Mouse (Mus musculus): Measurements from ENCODE around the gene Pitpnm1. TPM values are rescaled to one million over a fixed set of nuclear protein-coding genes. Genes with fewer than 3 reads are reported as not detected.

Pitpnm1 gene
- total RNA-seq, 4 experiments from 2014 or later = 199 to 206 (median 205) TPM

DNA sequence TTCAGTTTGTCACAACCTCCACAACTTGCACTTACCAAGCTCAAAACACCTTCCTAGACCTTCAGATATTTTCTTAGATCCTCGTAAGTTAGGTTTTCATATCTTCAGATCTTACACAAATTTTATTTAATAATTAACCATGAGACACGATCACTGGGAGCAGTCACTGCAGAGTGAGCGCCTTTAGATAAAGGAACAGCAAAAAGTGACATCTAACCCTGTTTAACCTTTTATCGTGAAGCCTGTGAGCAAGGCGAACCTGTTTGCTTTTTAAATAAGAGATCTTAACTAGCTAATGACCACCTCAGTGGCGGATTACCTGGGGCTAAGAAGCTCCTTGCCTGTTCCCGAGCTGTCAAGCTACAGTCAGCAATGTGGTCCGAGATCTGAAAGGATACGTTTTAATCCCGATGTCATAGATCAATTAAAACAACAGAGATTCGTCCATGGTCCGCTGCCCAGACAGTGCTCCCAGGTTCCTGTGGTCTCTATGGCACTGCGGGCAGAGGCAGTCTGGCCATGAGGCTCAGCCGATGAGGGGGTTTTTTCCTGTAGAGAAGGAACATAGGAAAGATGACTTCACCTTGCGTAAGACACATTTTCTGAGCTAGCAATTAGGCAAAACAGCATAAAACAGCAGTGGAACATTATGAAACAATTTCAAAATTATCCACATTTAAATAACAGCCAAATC, 30.9 kb upstream of the Pitpnm1 start:
- no peak for DNase-seq (ENCODE audit: low spot score in 2 of 2)

DNA sequence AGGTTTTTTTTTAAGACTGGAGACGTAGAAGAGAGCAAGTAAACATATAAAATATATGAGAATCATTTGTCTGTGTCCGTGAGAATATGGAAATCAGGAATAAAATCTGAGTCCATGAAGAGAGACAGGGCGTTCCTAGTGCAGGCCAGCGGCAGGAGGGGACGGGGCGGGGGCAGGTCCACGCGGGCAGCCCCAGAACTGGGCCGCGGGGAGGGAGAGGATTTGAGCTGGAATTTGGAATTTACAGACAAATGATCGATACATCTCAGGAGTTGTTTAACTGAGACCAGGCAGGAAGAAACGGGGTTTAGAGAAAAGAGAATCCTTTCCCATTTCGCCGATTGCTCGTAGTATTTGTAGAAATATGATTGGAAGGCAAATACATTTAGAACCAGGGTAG, 29.5 kb upstream of the Pitpnm1 start:
- DNase-seq (ENCODE audit: low spot score in 2 of 2) = no peak

DNA sequence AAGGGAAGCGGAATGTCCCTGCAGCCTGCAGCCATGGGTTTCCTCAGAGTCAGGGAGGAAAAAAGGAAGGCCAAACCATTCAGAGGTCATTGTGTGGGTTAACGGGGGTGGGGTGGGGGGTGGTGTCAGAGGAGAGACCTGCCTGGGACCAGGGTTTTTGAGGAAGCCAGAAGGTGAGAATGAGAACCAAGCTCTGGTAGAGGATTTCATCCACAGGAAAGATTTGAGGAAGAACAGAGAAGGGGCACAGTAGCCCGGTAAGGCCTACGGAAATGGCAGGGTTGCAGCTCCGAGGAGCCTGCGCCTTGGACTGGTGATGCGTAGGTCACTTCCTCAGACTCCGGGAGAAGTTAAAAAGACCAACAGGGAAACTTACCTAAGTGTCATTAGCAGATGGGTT, 29.0 kb upstream of the Pitpnm1 start:
- no peak for DNase-seq (ENCODE audit: low spot score in 2 of 2)

DNA sequence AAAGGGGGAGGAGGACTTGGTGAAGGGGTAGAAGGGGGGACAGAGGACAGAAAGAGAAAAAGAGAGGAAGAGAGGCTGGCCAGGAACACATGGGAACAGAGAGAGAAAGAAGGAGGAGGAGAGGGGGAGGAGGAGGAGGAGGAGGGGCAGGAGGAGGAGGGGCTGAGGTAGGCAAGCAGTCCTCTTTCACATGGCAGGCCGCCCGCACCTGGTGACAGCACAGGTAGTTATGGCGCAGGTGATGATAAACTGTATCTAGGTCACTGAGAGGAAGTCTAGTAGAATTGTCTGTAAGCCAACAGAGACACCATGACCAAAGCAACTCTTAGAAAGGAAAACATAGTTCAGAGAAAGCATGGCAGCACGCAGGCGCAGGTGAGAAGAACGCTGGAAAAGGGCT, 28.4 kb upstream of the Pitpnm1 start:
- no peak for DNase-seq (ENCODE audit: low spot score in 2 of 2)

DNA sequence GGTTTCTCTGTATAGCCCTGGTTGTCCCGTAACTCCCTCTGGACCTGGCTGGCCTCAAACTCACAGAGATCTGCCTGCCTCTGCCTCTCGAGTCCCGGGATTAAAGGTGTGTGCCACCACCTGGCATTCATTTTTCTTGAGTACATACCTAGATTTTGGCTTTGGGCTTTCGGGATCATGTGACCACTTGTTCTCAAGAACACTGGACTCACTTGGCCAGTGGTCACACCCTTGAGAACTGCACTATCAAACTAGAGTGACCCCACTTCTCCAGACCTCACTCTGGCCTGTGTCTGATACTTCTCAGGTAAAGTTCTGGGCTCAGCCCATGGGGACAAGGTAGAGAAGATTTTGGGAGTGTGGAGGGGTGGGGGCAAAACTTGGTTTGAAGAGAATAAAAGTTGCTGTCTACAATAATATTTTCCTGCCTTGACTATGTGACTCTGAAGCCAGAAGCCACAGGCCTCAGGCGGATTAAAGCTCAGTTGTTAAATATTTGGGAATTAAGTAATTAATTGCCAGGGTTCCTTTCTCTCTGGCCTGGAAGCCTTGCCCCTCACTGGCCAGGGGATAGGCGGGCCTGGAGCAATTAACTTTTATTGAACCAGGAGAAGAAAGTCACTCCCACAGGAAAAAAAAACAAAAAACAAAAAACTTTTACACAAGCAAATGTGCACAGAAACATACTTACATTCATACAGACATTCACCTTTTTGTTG, 26.9 kb upstream of the Pitpnm1 start:
- DNase-seq (ENCODE audit: low spot score in 2 of 2) = no peak

DNA sequence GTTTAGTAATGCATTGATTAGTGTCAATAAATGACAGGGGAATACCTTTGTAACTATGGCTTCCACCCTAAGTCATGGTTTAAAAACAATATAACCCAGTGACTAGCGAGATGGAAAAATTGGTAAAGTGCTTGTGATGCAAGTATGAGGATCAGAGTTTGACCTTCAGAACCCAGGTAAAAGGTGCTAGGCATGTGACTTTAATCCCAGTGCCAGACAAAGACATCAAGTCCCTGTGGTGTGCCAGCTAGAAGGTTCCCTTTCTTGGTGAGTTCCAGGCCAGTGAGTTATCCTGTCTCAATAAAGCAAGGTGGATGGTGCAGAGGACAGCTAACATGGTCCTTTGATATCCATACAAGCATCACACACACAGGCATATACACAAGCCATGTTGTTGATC, 24.3 kb upstream of the Pitpnm1 start:
- DNase-seq (ENCODE audit: low spot score in 2 of 2) = no peak

DNA sequence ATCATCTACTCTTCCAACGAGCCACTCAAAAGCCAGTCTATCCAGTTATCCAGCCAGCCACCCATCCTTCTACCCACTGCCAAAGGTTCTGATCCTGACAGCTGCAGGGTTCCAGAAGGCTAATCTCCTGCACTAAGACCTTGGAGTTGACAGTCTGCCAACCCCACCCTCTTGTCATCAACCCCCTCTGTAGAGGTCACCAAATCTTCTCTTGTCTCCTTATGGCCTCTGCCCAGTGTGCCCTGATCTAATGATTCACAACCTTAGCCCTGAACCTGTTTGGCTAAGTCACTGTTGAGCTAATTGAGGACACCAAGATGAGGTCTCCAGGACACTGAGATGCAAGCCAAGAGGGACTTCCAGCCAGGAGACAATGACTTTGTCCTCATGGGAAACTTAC, 20.2 kb upstream of the Pitpnm1 start:
- DNase-seq (ENCODE audit: low spot score in 2 of 2) = no peak

- DNase-seq (ENCODE audit: low spot score in 2 of 2) = no peak
These were observed 19.2 kb upstream of the Pitpnm1 start for GRCm38 (mm10) chr19:4080511-4081009.

DNA sequence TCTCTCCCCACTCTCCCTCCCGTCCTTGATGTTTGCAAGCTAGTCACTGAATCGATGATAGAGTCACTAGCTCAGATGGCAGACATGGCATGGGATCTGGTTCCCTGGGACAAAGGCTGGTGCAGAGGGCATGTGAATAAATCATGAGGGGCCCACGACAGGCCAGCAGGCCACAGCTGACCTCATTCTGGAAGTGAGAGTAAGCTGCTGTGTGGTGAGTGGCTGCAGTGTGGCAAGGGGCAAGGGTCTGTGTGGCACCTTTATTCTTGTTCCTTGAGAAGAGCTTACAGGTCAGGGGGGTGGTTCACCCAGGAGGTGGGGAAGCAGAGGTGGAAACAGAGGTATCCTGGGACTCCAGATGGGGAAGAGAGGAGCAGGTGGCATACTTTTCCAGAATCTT, 18.4 kb upstream of the Pitpnm1 start, which contains the start of gene Cabp2:
TSS of gene Cabp2 (plus strand) at position 185 of the 400 bp plus-strand sequence.
- DNase-seq (ENCODE audit: low spot score in 2 of 2) = no peak

- DNase-seq (ENCODE audit: low spot score in 2 of 2) = no peak
These were observed 17.4 kb upstream of the Pitpnm1 start for GRCm38 (mm10) chr19:4082219-4082965.

DNA sequence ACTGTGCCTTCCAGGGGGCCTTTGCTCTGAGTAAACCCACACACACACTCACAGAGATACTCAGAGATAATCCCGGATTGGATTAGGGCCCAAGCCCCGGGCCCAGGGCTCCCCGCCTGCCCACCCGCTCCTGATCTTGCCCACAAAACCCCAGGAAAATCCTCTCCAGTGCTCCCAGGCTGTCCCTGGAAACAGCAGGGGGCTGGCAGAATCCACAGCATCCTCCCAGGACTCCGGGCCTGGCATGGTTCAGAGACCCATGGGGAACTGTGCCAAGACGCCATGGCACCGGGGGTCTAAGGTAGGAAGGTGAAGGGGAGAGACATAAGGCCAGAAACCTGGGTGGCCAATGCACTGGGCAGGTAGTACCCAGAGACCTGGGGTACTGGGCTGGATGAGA, 16.5 kb upstream of the Pitpnm1 start:
- no peak for DNase-seq (ENCODE audit: low spot score in 2 of 2)

GRCm38 (mm10) chr19:4083826-4084225, 16.0 kb upstream of the Pitpnm1 start:
- no peak for DNase-seq (ENCODE audit: low spot score in 2 of 2)

DNA sequence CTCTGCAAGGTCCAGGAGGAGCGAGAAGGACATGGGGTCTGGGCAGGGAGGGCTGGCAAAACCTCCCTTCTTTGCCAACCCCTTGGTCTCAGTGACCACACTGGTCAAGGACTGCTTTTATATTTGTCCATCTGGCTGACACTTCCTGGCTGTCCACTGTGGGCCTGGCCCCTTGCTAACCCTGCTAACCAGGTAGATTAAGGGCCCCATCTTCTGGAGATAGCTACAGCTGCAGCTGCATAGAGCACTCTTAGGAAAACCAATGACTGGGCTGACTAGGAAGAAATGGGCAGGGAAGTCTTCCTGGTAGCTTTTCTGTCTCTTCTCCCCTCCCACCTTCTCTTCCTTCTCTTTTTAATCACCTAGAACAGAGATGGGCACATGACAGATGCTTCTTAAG, 14.8 kb upstream of the Pitpnm1 start:
- no peak for DNase-seq (ENCODE audit: low spot score in 2 of 2)

DNA sequence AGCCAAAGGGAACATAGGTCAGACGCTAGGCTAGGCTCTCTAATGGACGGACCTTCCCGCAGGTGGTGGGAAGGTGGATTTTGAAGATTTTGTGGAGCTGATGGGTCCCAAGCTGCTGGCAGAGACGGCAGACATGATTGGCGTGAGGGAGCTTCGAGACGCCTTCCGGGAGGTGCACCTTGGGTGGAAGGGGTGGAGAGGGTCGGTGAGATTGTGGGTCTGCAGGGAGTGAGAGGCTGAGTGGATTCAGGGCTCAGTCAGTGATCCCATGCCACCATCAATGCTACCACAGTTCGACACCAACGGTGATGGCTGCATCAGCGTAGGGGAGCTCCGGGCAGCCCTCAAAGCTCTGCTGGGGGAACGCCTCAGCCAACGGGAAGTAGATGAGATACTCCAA, 13.6 kb upstream of the Pitpnm1 start:
- no peak for DNase-seq (ENCODE audit: low spot score in 2 of 2)

GRCm38 (mm10) chr19:4087090-4087489, 12.7 kb upstream of the Pitpnm1 start:
- no peak for DNase-seq (ENCODE audit: low spot score in 2 of 2)

DNA sequence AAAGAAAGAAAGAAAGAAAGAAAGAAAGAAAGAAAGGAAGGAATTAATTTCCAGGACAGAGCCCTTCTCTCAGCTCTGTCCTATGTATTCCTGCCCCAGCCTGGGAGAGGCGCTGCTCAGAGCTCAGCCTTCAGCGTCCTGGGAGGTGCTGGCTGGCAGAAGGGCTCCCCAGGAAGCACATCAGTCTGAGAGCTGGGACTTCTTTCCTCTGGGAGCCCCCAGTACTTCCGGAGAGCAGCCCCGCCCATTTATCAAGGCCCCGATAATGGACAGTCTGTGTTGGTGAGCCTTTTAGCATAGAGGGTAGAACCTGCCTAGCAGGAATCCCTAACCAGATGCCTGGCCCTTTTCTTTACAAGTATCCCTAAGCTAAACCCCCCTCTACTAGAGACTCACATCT, 11.7 kb upstream of the Pitpnm1 start:
- DNase-seq (ENCODE audit: low spot score in 2 of 2) = no peak

DNA sequence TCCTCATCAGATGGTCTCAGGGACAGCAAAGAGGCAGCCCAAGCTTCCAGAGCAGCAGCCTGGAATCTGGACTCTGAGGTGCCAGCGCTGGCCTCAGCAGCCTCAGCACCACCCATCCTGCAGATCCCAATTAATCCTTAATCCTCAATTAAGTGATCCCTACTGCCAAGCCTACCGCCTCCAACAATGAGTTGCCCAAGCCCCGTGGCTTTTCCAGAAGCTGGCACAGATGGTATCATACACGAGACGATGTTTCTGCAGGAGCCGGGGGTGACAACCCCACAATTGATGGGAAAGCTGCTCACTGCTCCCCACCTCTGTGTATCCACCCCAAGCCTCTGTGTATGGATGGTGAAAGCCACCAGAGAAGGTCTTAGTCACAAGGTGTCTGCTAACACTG, 10.7 kb upstream of the Pitpnm1 start:
- DNase-seq (ENCODE audit: low spot score in 2 of 2) = no peak

GRCm38 (mm10) chr19:4090446-4090845, 9.4 kb upstream of the Pitpnm1 start:
- DNase-seq (ENCODE audit: low spot score in 2 of 2) = no peak

- no peak for DNase-seq (ENCODE audit: low spot score in 2 of 2)
These were observed 8.4 kb upstream of the Pitpnm1 start for GRCm38 (mm10) chr19:4091383-4091782.

GRCm38 (mm10) chr19:4092750-4093149, 7.0 kb upstream of the Pitpnm1 start:
- DNase-seq (ENCODE audit: low spot score in 2 of 2) = no peak

DNA sequence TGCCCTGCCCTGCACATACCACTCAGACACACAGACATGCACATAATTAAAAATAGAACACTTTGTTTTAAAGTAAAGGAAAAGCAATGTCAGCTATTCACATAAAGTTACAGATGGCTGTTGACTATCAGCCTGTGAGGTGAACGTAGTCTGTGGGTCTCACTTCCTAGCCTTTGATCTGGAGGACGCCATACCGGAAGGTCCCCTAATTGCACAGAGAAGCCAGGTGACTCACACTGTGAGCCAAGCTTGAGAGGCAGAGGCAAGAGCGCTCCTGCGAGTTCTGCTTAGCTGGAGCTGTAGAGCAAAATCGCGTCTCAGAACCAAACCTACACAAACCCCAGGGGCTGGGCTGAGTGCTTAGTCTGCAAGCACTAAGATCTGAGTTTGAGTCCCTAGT, 6.0 kb upstream of the Pitpnm1 start:
- no peak for DNase-seq (ENCODE audit: low spot score in 2 of 2)

DNA sequence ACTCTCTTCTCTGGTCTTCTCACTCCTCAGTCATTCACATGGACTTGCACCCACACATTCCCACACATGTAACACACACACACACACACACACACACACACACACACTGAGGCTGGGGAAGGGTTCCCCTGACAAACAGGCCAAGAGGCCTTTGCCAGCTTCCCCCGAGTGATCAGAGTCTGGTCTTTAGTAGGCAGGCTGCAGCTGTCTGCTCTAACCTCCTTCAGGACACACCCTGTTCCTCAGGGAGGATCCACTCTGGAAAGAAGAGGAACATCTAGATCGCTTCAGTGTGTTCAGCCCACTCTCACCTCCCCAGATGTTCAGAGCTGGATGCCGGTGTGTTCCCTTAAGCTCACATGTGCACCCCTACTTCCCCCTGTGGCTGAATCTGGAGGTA, 5.5 kb upstream of the Pitpnm1 start:
- no peak for DNase-seq (ENCODE audit: low spot score in 2 of 2)

Measured in left cerebral cortex, adult 8-10 months (tissue).